Mouse (Mus musculus): ENCODE results near the gene Gm10375. TPM values are rescaled to one million over a fixed set of nuclear protein-coding genes. Genes with fewer than 3 reads are reported as not detected.
"Not testable (repeated sequence)": the region's sequence is repeated elsewhere in the genome, so short reads cannot be mapped to it uniquely, and the experiment has no call there.

Gm10375 gene
- not detected for total RNA-seq (2022)

DNA sequence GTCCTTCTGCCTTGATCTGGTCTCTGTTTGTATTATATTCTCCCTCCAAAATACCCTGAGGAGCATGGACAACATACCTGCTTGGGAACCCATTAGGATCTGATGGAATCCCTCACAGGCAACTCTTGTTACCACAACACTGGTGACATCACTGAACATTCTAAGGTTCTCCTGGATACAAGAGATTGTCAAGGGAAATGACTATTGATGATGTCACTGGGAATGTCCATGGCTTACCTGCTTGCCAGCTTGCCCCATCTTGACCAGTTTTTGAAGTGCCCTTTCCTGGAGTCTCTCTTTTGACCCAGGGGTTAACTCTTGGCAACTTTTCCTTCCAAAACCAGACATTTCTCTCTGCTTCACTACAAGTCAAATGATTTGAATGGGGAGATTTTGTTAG is at the start of gene Gm10375:
TSS of gene Gm10375 (minus strand) at position 101 of the 400 bp plus-strand sequence.
- DNase-seq (ENCODE audit: low spot score in 2 of 2), result not testable (repeated sequence)

DNA sequence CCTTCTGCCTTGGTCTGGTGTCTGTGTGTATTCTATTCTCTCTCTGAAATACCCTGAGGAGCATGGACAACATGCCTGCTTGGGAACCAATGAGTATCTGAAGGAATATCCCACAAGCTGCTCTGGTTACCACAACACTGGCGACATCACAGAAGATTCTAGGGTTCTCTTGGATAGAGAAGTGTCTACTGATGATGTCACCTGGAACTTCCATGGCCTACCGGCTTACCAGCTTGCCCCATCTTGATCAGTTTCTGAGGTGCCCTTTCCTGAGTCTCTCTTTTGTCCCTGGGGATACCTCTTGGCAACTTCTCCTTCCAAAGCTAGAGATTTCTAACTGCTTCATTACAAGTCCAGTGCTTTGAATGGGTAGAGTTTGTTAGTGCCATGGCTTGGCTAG is 28.8 kb downstream of the Gm10375 start, which contains the start of gene Gm17654:
TSS of gene Gm17654 (minus strand) at position 101 of the 400 bp plus-strand sequence.
- DNase-seq (ENCODE audit: low spot score in 2 of 2), result not testable (repeated sequence)

DNA sequence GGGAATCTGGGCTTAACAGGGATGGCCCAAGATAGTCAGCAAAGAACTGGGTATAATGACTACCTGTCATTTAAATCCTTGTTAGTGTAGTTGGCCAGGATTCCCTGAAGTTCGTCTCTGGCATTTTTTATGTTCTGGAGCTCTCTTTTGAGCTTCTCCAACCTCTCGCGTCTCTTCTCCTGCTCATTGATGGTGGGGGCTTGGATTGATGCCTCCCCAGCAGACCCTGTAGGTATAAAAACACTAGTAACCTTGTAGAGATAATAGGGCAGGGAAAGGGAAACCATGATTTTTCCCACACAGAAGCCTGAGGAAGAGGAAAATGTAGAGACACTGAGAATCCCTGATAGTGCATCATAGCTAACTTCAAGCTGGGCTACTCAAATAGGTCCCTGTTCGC is 29.8 kb downstream of the Gm10375 start:
- not testable (repeated sequence) for DNase-seq (ENCODE audit: low spot score in 2 of 2)

Other genes starting within 250 kb of the Gm10375 start
- not detected for gene Gm8138, start 191.7 kb downstream of the Gm10375 start, total RNA-seq (2022)
- not detected for gene Gm5799, start 64.4 kb downstream of the Gm10375 start, total RNA-seq (2022)
- not detected for gene Gm17654, start 28.9 kb downstream of the Gm10375 start, total RNA-seq (2022)
- not detected for gene Gm8165, start 69.2 kb upstream of the Gm10375 start, total RNA-seq (2022)
- gene Gm7324, start 89.8 kb upstream of the Gm10375 start, total RNA-seq (2022), result under 1 TPM in 1 of 4 experiments, not detected in 3; 0.43 TPM
- not detected for gene Gm16506, start 119.5 kb upstream of the Gm10375 start, total RNA-seq (2022)
- not detected for gene Gm6526, start 139.9 kb upstream of the Gm10375 start, total RNA-seq (2022)
- gene Gm8180, start 176.7 kb upstream of the Gm10375 start, total RNA-seq (2022), result not detected